Comparison of ENCODE assay signal across 36 mouse cellular contexts in the genomic region with DNA sequence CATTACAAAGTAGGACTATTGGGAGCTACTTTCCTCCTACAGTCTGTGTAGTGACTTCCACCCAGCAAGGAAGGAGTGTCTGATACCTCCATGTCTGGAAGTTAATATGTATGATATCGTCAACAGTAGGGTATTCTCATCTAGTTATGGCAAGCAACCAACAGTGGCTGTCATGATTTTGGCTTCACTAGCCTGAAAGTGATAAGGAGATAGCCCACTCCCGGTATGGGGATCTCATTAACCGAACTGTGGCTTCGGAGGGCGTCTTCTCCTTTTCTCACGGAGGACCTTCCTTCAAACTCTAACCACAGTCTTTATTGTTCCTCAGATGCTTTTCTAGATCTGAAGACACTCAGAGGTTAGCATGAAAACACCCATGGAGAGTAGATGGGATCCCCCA.
"Had no signal": no experiment of that assay in that cellular context is flagged by ENCODE, and none has a peak within 500 bp of the region (broad histone marks: within the 10 kb centered on the region; RNA-seq: fewer than 3 reads in every experiment).

No protein-coding gene starts in this region.

- H3K27me3 ChIP-seq: heart, embryonic 12.5 days; heart, embryonic 13.5 days; heart, embryonic 15.5 days; hindbrain, embryonic 12.5 days; hindbrain, embryonic 13.5 days; hindbrain, embryonic 15.5 days; intestine, embryonic 15.5 days; kidney, embryonic 15.5 days had no signal

- H3K9ac ChIP-seq: heart, embryonic 12.5 days; heart, embryonic 13.5 days; heart, embryonic 15.5 days; hindbrain, embryonic 12.5 days; hindbrain, embryonic 13.5 days; hindbrain, embryonic 14.5 days; hindbrain, embryonic 15.5 days; intestine, embryonic 15.5 days; kidney, embryonic 15.5 days had no signal

- ATAC-seq: hindbrain, embryonic 16.5 days; hindbrain, postnatal 0 days; inflammation-experienced regulatory T-cells, adult 6 months; intestine, embryonic 15.5 days; intestine, embryonic 16.5 days; intestine, postnatal 0 days had no signal

- H3K4me3 ChIP-seq: heart, embryonic 10.5 days; heart, embryonic 12.5 days; heart, embryonic 13.5 days; heart, embryonic 15.5 days; hindbrain, embryonic 10.5 days; hindbrain, embryonic 12.5 days; hindbrain, embryonic 13.5 days; hindbrain, embryonic 15.5 days; intestine, embryonic 15.5 days; kidney, embryonic 15.5 days; layer of hippocampus, adult 2 months; left cerebral cortex, adult 2 months had no signal

- H3K4me1 ChIP-seq: heart, embryonic 12.5 days; heart, embryonic 13.5 days; heart, embryonic 15.5 days; hindbrain, embryonic 10.5 days; hindbrain, embryonic 12.5 days; hindbrain, embryonic 13.5 days; hindbrain, embryonic 15.5 days; intestine, embryonic 15.5 days had no signal

- H3K27ac ChIP-seq: heart, embryonic 10.5 days; heart, embryonic 13.5 days; heart, embryonic 15.5 days; hindbrain, embryonic 10.5 days; hindbrain, embryonic 12.5 days; hindbrain, embryonic 13.5 days; hindbrain, embryonic 14.5 days; hindbrain, embryonic 15.5 days; hindbrain, postnatal 0 days; intestine, embryonic 15.5 days; kidney, embryonic 15.5 days; kidney, postnatal 0 days; layer of hippocampus, adult 2 months; left cerebral cortex, adult 2 months had no signal

- H3K36me3 ChIP-seq: heart, embryonic 10.5 days; heart, embryonic 12.5 days; heart, embryonic 13.5 days; heart, embryonic 15.5 days; hindbrain, embryonic 10.5 days; hindbrain, embryonic 12.5 days; hindbrain, embryonic 13.5 days; hindbrain, embryonic 15.5 days; intestine, embryonic 15.5 days; kidney, embryonic 15.5 days had no signal

- DNase-seq: heart, postnatal 10 days; heart, postnatal 14 days; heart, postnatal 36 days; heart, postnatal 4 days; kidney, adult 11 months; kidney, adult 18-20 months; kidney, adult 2 months; kidney, adult 8-10 months; kidney, adult 9 months; kidney, postnatal 10 days; kidney, postnatal 14 days; kidney, postnatal 25 days; kidney, postnatal 36 days; kidney, postnatal 4 days; layer of hippocampus, adult 9-11 months; layer of hippocampus, postnatal 36 days had no signal

- H3K9me3 ChIP-seq: heart, embryonic 10.5 days; hindbrain, embryonic 12.5 days; intestine, embryonic 15.5 days had no signal

- H3K4me2 ChIP-seq: heart, embryonic 11.5 days; heart, embryonic 12.5 days; heart, embryonic 13.5 days; heart, embryonic 15.5 days; hindbrain, embryonic 12.5 days; hindbrain, embryonic 13.5 days; hindbrain, embryonic 14.5 days; hindbrain, embryonic 15.5 days; intestine, embryonic 15.5 days; kidney, embryonic 15.5 days had no signal
